Mouse (Mus musculus) stomach, embryonic 16.5 days (tissue): ENCODE data around the gene P3h4. TPM values are rescaled to one million over a fixed set of nuclear protein-coding genes. Genes with fewer than 3 reads are reported as not detected.

Source experiments
- ATAC-seq: fragments of 200-750 bp; cut with Nextera tagmentation; 2 replicates; pipeline ENCODE4 v1.8.0; 2017; ENCODE audit warnings: moderate number of reproducible peaks, moderate TSS enrichment; ENCODE audit not compliant: insufficient read depth, low FRiP score
- H3K27ac ChIP-seq: fragments of 300-500 bp; sonication (generic); 2 replicates; pipeline ENCODE4 v1.5.1; 2014; ENCODE audit warnings: low read length
- H3K27me3 ChIP-seq: fragments of 300-500 bp; sonication (generic); 2 replicates; pipeline ENCODE4 v1.6.1; 2014; ENCODE audit warnings: low read length, control low read depth, mixed read lengths; ENCODE audit not compliant: control insufficient read depth, insufficient read depth
- H3K36me3 ChIP-seq: fragments of 300-500 bp; sonication (generic); 2 replicates; pipeline ENCODE4 v1.6.1; 2014; ENCODE audit warnings: low read length; ENCODE audit not compliant: control insufficient read depth, insufficient read depth
- H3K4me1 ChIP-seq: fragments of 300-500 bp; sonication (generic); 2 replicates; pipeline ENCODE4 v1.6.1; 2014; ENCODE audit warnings: low read length, control low read depth, mixed read lengths; ENCODE audit not compliant: control insufficient read depth, insufficient read depth
- H3K4me2 ChIP-seq: fragments of 300-500 bp; sonication (generic); 2 replicates; pipeline ENCODE4 v1.6.1; 2014; ENCODE audit warnings: low read depth, low read length, mixed read lengths
- H3K4me3 ChIP-seq: fragments of 300-500 bp; sonication (generic); replicated peaks from 2 replicates; pipeline ENCODE4 v1.5.1; 2014; ENCODE audit warnings: mild to moderate bottlenecking, low read length
- H3K9ac ChIP-seq: fragments of 300-500 bp; sonication (generic); 2 replicates; pipeline ENCODE4 v1.6.1; 2014; ENCODE audit warnings: low read length
- H3K9me3 ChIP-seq: fragments of 300-500 bp; sonication (generic); replicated peaks from 2 replicates; pipeline ENCODE4 v1.6.1; 2016; ENCODE audit warnings: low read length, control low read depth; ENCODE audit not compliant: control insufficient read depth
- WGBS: fragments of 180-500 bp; shearing (Covaris S2); extraction: QIAGEN DNeasy Blood & Tissue Kit; methylation state at CpG from one replicate; pipeline ENCODE4 v1.1.7; 2014; 5-methylcytosine and 5-hydroxymethylcytosine counted together
- polyA plus RNA-seq: library from polyadenylated mRNA; unstranded; fragments of >200 nt; fragmentation: Nextera tagmentation; extraction: Ambion mirVana; gene quantifications from 2 replicates; pipeline ENCODE4 v1.2.1, GENCODE M21; 2015

The P3h4 gene
- 56.7 and 62.1 TPM in 2 replicates for polyA plus RNA-seq

GRCm38 (mm10) chr11:100414021-100414913 is at the start of gene P3h4:
TSS of gene P3h4 (minus strand) at chr11:100414836.
- Histone ChIP-seq H3K36me3 (0 out of 2 replicates have a peak, but pooled peaks cover 5% of the 10 kb centered on the region), H3K4me1 (peaks cover 22% of the 10 kb centered on the region), H3K9me3 (no peaks in the 10 kb centered on the region), H3K4me2 (peak within 1 kb of the TSS; percentile 68), H3K27me3 (no peaks in the 10 kb centered on the region), H3K27ac (peak within 1 kb of the TSS; percentile 93), H3K9ac (peak within 1 kb of the TSS; percentile 94), H3K4me3 (peak within 1 kb of the TSS; percentile 82)
- peak; percentile 94 for ATAC-seq
- under 1% methylated on average over 93 of the region's 93 CpGs for WGBS

DNA sequence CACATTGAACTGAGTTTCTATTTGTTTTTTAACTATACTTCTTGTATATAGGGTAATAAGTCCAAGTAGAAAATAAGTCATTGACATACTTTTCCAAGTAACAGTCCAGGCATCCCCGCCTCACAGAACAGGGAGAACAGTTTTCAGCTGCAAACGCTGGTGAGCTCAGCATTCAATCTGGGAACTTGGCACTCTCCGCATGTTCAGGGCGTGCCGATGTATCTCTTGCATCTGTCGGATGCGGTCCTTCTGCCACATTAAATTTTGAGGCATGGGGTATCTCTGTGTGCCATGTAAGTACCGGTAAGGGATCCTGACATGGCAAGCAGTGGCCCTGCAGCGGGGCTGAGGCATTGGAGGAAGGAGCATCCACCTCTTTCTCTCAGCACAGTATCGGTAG is 48.1 kb upstream of the P3h4 start:
- Histone ChIP-seq H3K4me2 (no peak overlapping the region), H3K27me3 (no peaks in the 10 kb centered on the region), H3K4me1 (no peaks in the 10 kb centered on the region), H3K4me3 (no peak overlapping the region), H3K27ac (no peak overlapping the region), H3K9me3 (no peaks in the 10 kb centered on the region), H3K9ac (no peak overlapping the region), H3K36me3 (no peaks in the 10 kb centered on the region)
- no peak for ATAC-seq
- 92% methylated on average over 10 of the region's 10 CpGs for WGBS

GRCm38 (mm10) chr11:100457711-100458110 is 43.1 kb upstream of the P3h4 start:
- H3K4me3 ChIP-seq: no peak overlapping the region
- no peak overlapping the region for H3K9ac ChIP-seq
- no peak for ATAC-seq
- no peaks in the 10 kb centered on the region for H3K4me1 ChIP-seq
- peaks cover 5% of the 10 kb centered on the region; the same call in 1 of the 2 replicates for H3K36me3 ChIP-seq
- no peak overlapping the region for H3K4me2 ChIP-seq
- no peak overlapping the region for H3K27ac ChIP-seq
- no peaks in the 10 kb centered on the region for H3K9me3 ChIP-seq
- no peaks in the 10 kb centered on the region for H3K27me3 ChIP-seq
- 76% methylated on average over 5 of the region's 5 CpGs for WGBS

- H3K9me3 ChIP-seq: no peaks in the 10 kb centered on the region
- H3K27me3 ChIP-seq: no peaks in the 10 kb centered on the region
- WGBS: 71% methylated on average over 4 of the region's 4 CpGs
- no peak for ATAC-seq
- H3K4me2 ChIP-seq: no peak overlapping the region
- no peak overlapping the region for H3K4me3 ChIP-seq
- H3K36me3 ChIP-seq: peaks cover 5% of the 10 kb centered on the region; the same call in 1 of the 2 replicates
- no peak overlapping the region for H3K27ac ChIP-seq
- H3K9ac ChIP-seq: no peak overlapping the region
- no peaks in the 10 kb centered on the region for H3K4me1 ChIP-seq
Measured at GRCm38 (mm10) chr11:100457247-100457646, 42.6 kb upstream of the P3h4 start.

DNA sequence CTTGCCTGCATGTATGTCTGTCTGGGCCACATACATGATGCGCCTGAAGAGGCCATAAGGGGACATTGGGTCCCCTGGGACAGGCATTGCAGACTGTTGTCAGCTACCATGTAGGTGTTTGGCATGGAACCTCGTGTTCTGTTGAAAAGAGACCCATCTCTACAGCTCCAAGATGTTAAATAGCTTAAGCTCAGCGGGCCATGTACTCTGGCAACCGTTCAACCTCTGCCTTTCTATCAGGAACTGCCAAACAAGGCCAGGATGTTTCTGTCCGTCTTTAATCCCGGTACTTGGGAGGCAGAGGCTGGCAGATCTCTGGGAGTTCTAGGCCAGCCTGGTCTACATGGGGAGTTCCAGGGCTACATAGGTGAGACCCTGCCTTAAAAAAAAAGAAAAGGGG is 28.0 kb upstream of the P3h4 start:
- Histone ChIP-seq H3K9ac (no peak overlapping the region), H3K4me1 (peaks cover 8% of the 10 kb centered on the region; the same call in 1 of the 2 replicates), H3K9me3 (no peaks in the 10 kb centered on the region), H3K27me3 (no peaks in the 10 kb centered on the region), H3K4me3 (no peak overlapping the region), H3K4me2 (no peak overlapping the region), H3K36me3 (0 out of 2 replicates have a peak, but pooled peaks cover 3% of the 10 kb centered on the region), H3K27ac (no peak overlapping the region)
- no peak for ATAC-seq
- WGBS: 82% methylated on average over 6 of the region's 6 CpGs

DNA sequence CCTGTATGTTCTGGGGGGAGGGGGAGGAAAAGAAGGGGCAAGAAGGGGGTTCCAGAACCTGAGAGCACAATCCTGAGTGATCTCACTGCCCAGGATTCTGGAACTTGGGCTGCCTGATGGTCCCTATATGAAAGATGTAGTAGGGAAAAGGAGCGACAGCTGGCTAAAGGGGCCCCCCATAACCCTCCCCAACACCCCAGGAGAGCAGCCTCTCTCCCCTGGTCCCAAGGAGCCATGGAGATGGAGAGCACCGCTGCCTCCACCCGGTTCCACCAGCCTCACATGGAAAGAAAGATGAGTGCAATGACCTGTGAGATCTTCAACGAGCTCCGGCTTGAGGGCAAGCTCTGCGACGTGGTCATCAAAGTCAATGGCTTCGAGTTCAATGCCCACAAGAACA is 27.2 kb upstream of the P3h4 start, which contains the start of the genes Nt5c3b and Klhl10:
Gene Nt5c3b, minus strand, starts transcription at position 12 of the 400 bp plus-strand sequence.
Gene Klhl10, plus strand, starts transcription at position 121 of the 400 bp plus-strand sequence.
- Histone ChIP-seq H3K9ac (peak within 1 kb of the TSS; percentile 91), H3K27ac (peak within 1 kb of the TSS; percentile 50; the same call in 1 of the 2 replicates), H3K4me3 (peak within 1 kb of the TSS; percentile 69), H3K36me3 (peaks cover 7% of the 10 kb centered on the region; the same call in 1 of the 2 replicates), H3K4me2 (peak within 1 kb of the TSS; percentile 71), H3K4me1 (peaks cover 8% of the 10 kb centered on the region; the same call in 1 of the 2 replicates), H3K9me3 (no peaks in the 10 kb centered on the region), H3K27me3 (no peaks in the 10 kb centered on the region)
- WGBS: 84% methylated on average over 8 of the region's 8 CpGs
- no peak for ATAC-seq

DNA sequence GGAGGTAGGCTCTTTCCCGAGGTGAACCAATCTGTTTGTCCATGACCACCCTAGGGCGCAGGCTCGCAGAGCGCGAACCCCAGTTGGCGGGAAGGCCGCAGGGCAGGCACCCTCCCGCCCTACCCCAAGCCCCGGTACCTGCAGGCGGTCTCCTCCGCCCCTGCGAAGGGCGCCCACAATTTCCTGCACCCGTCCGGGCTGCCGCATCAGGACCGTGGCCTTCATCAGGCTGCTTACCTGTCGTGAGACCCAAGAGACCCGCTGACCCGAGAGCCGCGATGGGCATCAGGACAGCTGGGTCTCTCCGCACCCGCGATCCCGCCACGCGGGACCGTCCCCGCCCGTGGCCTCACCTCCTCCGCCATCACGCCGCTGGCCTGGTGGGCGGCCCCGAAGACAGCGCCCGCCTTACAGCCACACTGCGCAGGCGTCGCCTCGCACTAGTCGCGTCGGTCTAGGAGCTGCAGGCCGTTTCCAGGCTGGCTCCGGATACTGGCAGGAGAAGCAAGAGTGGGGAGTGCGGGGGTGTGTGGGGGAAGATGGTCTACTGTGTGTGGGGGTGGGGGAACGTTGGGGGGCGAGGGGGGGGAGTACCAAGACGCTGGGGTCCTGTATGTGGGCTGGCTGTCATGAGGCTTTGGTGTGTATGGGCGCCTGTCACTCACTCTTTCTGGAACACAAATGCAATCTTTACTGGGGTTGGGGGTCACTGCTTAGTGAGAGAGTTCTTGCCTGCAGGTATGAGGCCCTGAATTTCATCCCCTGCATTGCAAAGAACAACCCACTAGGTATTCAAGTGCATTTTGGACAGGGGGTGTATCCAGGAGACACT is 26.3 kb upstream of the P3h4 start:
- peak overlapping the region; percentile 69 for H3K4me3 ChIP-seq
- peak overlapping the region; percentile 71 for H3K4me2 ChIP-seq
- peak; percentile 96 for ATAC-seq
- H3K9ac ChIP-seq: peak overlapping the region; percentile 91
- H3K4me1 ChIP-seq: peaks cover 8% of the 10 kb centered on the region; the same call in 1 of the 2 replicates
- H3K36me3 ChIP-seq: peaks cover 14% of the 10 kb centered on the region; the same call in 1 of the 2 replicates
- 1% methylated on average over 52 of the region's 52 CpGs for WGBS
- peak overlapping the region; percentile 50; the same call in 1 of the 2 replicates for H3K27ac ChIP-seq
- H3K9me3 ChIP-seq: no peaks in the 10 kb centered on the region
- no peaks in the 10 kb centered on the region for H3K27me3 ChIP-seq

DNA sequence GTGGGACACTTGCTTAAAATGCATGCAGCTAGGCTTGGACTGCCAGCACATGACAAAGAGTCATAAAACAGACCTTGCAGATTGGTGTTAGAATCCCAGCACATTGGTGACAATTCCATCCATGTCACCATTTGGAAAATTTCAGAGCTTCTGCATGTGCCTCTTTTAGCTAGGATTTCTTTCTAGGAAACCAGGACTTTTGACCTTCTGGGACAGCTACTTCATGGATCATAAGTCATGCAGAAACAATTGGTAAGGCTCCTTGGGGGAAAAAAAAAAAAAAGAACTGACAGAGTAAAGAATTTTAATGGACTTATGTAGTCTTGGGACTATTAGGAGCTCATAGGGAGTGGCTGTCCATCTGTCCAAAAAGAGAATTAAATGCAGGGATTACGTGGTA is 23.3 kb upstream of the P3h4 start:
- Histone ChIP-seq H3K9me3 (no peaks in the 10 kb centered on the region), H3K27ac (no peak overlapping the region), H3K27me3 (no peaks in the 10 kb centered on the region), H3K36me3 (peaks cover 18% of the 10 kb centered on the region; the same call in 1 of the 2 replicates), H3K4me1 (peaks cover 8% of the 10 kb centered on the region; the same call in 1 of the 2 replicates), H3K4me3 (no peak overlapping the region), H3K9ac (no peak overlapping the region), H3K4me2 (no peak overlapping the region)
- WGBS: 70% methylated on average over 1 of the region's 1 CpGs
- ATAC-seq: no peak
